Mouse (Mus musculus) kidney, adult 9 months (tissue): ENCODE measurements around the gene Tmed1.
A peak's percentile ranks its signal among the peaks of the same experiment; 100 is the strongest.
"Not testable (repeated sequence)": the region's sequence is repeated elsewhere in the genome, so short reads cannot be mapped to it uniquely, and the experiment has no call there.

Experiments used
- DNase-seq: peaks from one replicate; pipeline ENCODE4 v3.0.0; 2022

The Tmed1 gene

GRCm38 (mm10) chr9:21509772-21510688 is at the start of gene Tmed1:
Gene Tmed1 (minus strand): TSS chr9:21510252.
- peak; percentile 98 for DNase-seq

GRCm38 (mm10) chr9:21559151-21559550 is 49.1 kb upstream of the Tmed1 start:
- no peak for DNase-seq

- peak; percentile 22 for DNase-seq
Observed at GRCm38 (mm10) chr9:21558366-21558765, 48.3 kb upstream of the Tmed1 start.

- no peak for DNase-seq
Observed at GRCm38 (mm10) chr9:21557556-21557955, 47.5 kb upstream of the Tmed1 start.

GRCm38 (mm10) chr9:21556996-21557395 is 46.9 kb upstream of the Tmed1 start:
- no peak for DNase-seq

GRCm38 (mm10) chr9:21555198-21555742 is 45.2 kb upstream of the Tmed1 start:
- no peak for DNase-seq

- no peak for DNase-seq
Observed at GRCm38 (mm10) chr9:21553607-21554273, 43.7 kb upstream of the Tmed1 start.

- DNase-seq, result no peak
Observed at GRCm38 (mm10) chr9:21551049-21551448, 41.0 kb upstream of the Tmed1 start.

- peak; percentile 66 for DNase-seq
Observed at GRCm38 (mm10) chr9:21547075-21547941, 37.3 kb upstream of the Tmed1 start.

GRCm38 (mm10) chr9:21546789-21547074 is 36.7 kb upstream of the Tmed1 start, which contains the start of gene Carm1:
Gene Carm1 (plus strand): TSS chr9:21546894.
- DNase-seq, result no peak

GRCm38 (mm10) chr9:21545916-21546788 is 36.1 kb upstream of the Tmed1 start:
- peak; percentile 99 for DNase-seq

GRCm38 (mm10) chr9:21545351-21545915 is 35.4 kb upstream of the Tmed1 start:
- DNase-seq, result no peak

- DNase-seq, result not testable (repeated sequence)
Observed at GRCm38 (mm10) chr9:21542001-21542400, 31.9 kb upstream of the Tmed1 start.

GRCm38 (mm10) chr9:21539981-21540753 is 30.1 kb upstream of the Tmed1 start:
- no peak for DNase-seq

GRCm38 (mm10) chr9:21537009-21537408 is 27.0 kb upstream of the Tmed1 start:
- no peak for DNase-seq

GRCm38 (mm10) chr9:21536501-21536900 is 26.4 kb upstream of the Tmed1 start:
- DNase-seq, result no peak

- DNase-seq, result no peak
Observed at GRCm38 (mm10) chr9:21527917-21528324, 17.9 kb upstream of the Tmed1 start.

- DNase-seq, result no peak
Observed at GRCm38 (mm10) chr9:21527100-21527801, 17.2 kb upstream of the Tmed1 start.

GRCm38 (mm10) chr9:21526634-21526944 is 16.5 kb upstream of the Tmed1 start:
- no peak for DNase-seq

- no peak for DNase-seq
Observed at GRCm38 (mm10) chr9:21525937-21526633, 16.0 kb upstream of the Tmed1 start, which contains the start of gene AB124611. Gene AB124611 (plus strand): TSS chr9:21526176.
